Mouse (Mus musculus) bone marrow, adult 2 months (tissue): ENCODE results near the gene Fam84b.

Source experiments
- CTCF ChIP-seq: fragments of 200-500 bp; IDR thresholded peaks from 2 replicates; pipeline ENCODE4 v1.5.1; 2011; ENCODE audit warnings: low read length, control low read depth; ENCODE audit not compliant: control insufficient read depth, insufficient read depth
- POLR2A ChIP-seq: fragments of 200-500 bp; IDR thresholded peaks from 2 replicates; pipeline ENCODE4 v1.6.1; 2011; ENCODE audit warnings: low read depth, mild to moderate bottlenecking, control low read depth, low read length, borderline replicate concordance; ENCODE audit not compliant: control insufficient read depth

DNA sequence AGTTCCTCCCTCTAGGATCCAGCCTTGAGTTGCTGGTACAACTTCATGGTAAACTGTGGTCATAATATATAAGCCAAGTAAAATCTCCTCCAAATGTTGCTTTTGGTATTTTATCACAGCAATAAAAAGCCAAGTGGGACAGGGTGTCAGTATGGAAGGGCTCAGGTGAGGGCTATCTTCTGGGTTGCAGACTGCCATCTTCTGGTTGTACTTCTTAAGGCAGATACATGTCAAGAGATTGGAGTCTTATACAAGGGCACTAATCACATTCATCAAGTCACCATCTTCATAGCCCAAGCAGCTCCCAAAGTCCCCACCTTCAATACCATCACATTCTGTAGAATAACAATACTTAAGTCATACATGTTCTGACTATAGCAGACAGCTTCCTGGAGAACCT lies 21.0 kb downstream of the Fam84b start:
- TF ChIP-seq POLR2A (no peak), CTCF (no peak)
